In genomic region chr19:18712153-18712865, GRCm38 (mm10) we compare ENCODE assay signal across 8 mouse cellular contexts. TPM values are rescaled to one million over a fixed set of nuclear protein-coding genes. Genes with fewer than 3 reads are reported as not detected.
A peak's percentile ranks its signal among the peaks of the same experiment; 100 is the strongest.
DNase-seq lines count a peak whose midpoint lies in the region; ATAC-seq and TF ChIP-seq lines count a peak whose summit lies in the region.

No protein-coding gene starts in this region.

- no peak for TF ChIP-seq CTCF in stomach, postnatal 0 days (IDR thresholded peaks at IDR 0.05; ENCODE audit: low read depth)

- WGBS in liver, embryonic 11.5 days: 40% methylated on average over 16 of the region's 16 CpGs
- 43% methylated on average over 16 of the region's 16 CpGs for WGBS in stomach, postnatal 0 days

- peaks cover 20% of the 10 kb centered on the region; the same call in 1 of the 2 replicates for H3K4me1 ChIP-seq in liver, embryonic 11.5 days (replicated peaks; ENCODE audit: control insufficient read depth, insufficient read depth, low read length)
- no peaks in the 10 kb centered on the region; the same call in 1 of the 2 replicates for H3K4me1 ChIP-seq in stomach, postnatal 0 days (replicated peaks; ENCODE audit: control insufficient read depth, insufficient read depth)

- no peaks in the 10 kb centered on the region for H3K9me3 ChIP-seq in liver, embryonic 11.5 days (ENCODE audit: control insufficient read depth, low read length)
- H3K9me3 ChIP-seq in stomach, postnatal 0 days (ENCODE audit: control insufficient read depth, low read length): no peaks in the 10 kb centered on the region

- peak overlapping the region; percentile 84 for H3K4me2 ChIP-seq in liver, embryonic 11.5 days
- H3K4me2 ChIP-seq in stomach, postnatal 0 days (replicated peaks; ENCODE audit: low read depth): peak overlapping the region; percentile 60

- DNase-seq in embryo, embryonic 10.5 days (ENCODE audit: low spot score): peak; percentile 8
- no peak for DNase-seq in embryo, embryonic 10 days (ENCODE audit: low spot score)
- DNase-seq in thymus, postnatal 4 days: peak; percentile 17
- no peak for DNase-seq in thymus, postnatal 36 days
- DNase-seq in liver, embryonic 11.5 days (ENCODE audit: low spot score): no peak
- DNase-seq in stomach, postnatal 0 days (ENCODE audit: low spot score): peak; percentile 18
- no peak for DNase-seq in right cerebral cortex, postnatal 14 days
- DNase-seq in layer of hippocampus, adult 18-20 months (ENCODE audit: low spot score in 2 of 2): no peak

- peak overlapping the region; percentile 97 for H3K4me3 ChIP-seq in liver, embryonic 11.5 days (ENCODE audit: low read depth, low read length)
- peak overlapping the region; percentile 75 for H3K4me3 ChIP-seq in stomach, postnatal 0 days (ENCODE audit: low read depth, low read length)

- H3K27ac ChIP-seq in liver, embryonic 11.5 days (ENCODE audit: low read depth, low read length): peak overlapping the region; percentile 98
- peak overlapping the region; percentile 96 for H3K27ac ChIP-seq in stomach, postnatal 0 days (replicated peaks)

- H3K27me3 ChIP-seq in liver, embryonic 11.5 days (replicated peaks; ENCODE audit: control insufficient read depth, insufficient read depth, low read length): no peaks in the 10 kb centered on the region
- no peaks in the 10 kb centered on the region for H3K27me3 ChIP-seq in stomach, postnatal 0 days (ENCODE audit: control insufficient read depth, insufficient read depth, low read length)

- TF ChIP-seq EP300 in stomach, postnatal 0 days (optimal IDR thresholded peaks at IDR 0.05): no peak

- ATAC-seq in liver, embryonic 11.5 days (replicated peaks; ENCODE audit: low FRiP score): no peak
- ATAC-seq in stomach, postnatal 0 days (ENCODE audit: low FRiP score, low TSS enrichment): no peak

- peaks cover 2% of the 10 kb centered on the region; the same call in 1 of the 2 replicates for H3K36me3 ChIP-seq in liver, embryonic 11.5 days (ENCODE audit: control insufficient read depth, insufficient read depth, low read length)
- H3K36me3 ChIP-seq in stomach, postnatal 0 days (ENCODE audit: control insufficient read depth, insufficient read depth, low read length): no peaks in the 10 kb centered on the region

- peak overlapping the region; percentile 87 for H3K9ac ChIP-seq in liver, embryonic 11.5 days (ENCODE audit: low read depth, low read length)
- peak overlapping the region; percentile 82 for H3K9ac ChIP-seq in stomach, postnatal 0 days (ENCODE audit: low read length)

RNA-seq across cellular contexts. Expression of gene D030056L22Rik, which starts 0.7 kb away (rescaled TPM):
- polyA plus RNA-seq in liver, embryonic 11.5 days (2014; fragmentation: Nextera tagmentation; extraction: Ambion mirVana): 53.3 and 56.5 TPM in 2 replicates
- polyA plus RNA-seq in stomach, postnatal 0 days (2015; fragmentation: Nextera tagmentation; extraction: Ambion mirVana): 11.4 and 12.8 TPM in 2 replicates
- total RNA-seq in layer of hippocampus, adult 18-20 months (2021): 10 to 100 TPM; 23.6 to 24.1 TPM

RNA-seq across cellular contexts. Expression of gene Trpm6, which starts 37.5 kb away (rescaled TPM):
- polyA plus RNA-seq in liver, embryonic 11.5 days (2014; fragmentation: Nextera tagmentation; extraction: Ambion mirVana): 0.15 TPM in 1 of 2 replicates, not detected in the other
- polyA plus RNA-seq in stomach, postnatal 0 days (2015; fragmentation: Nextera tagmentation; extraction: Ambion mirVana): 0.01 and 0.05 TPM in 2 replicates
- under 1 TPM; 0.15 to 0.30 TPM for total RNA-seq in layer of hippocampus, adult 18-20 months (2021)

RNA-seq across cellular contexts. Expression of gene Carnmt1, which starts 41.7 kb away (rescaled TPM):
- polyA plus RNA-seq in liver, embryonic 11.5 days (2014; fragmentation: Nextera tagmentation; extraction: Ambion mirVana): 44.7 and 45.1 TPM in 2 replicates
- polyA plus RNA-seq in stomach, postnatal 0 days (2015; fragmentation: Nextera tagmentation; extraction: Ambion mirVana): 18.4 and 18.6 TPM in 2 replicates
- 10 to 100 TPM; 11.0 to 11.6 TPM for total RNA-seq in layer of hippocampus, adult 18-20 months (2021)

Comparison
In these comparisons a context has a peak if more than half of its experiments do, and no peak if none do; other contexts are left out.
1. DNase-seq: peak in embryo, embryonic 10.5 days (single experiment), thymus, postnatal 4 days (single experiment) and stomach, postnatal 0 days (single experiment); none in embryo, embryonic 10 days (single experiment), thymus, postnatal 36 days (0 of 2), liver, embryonic 11.5 days (single experiment), right cerebral cortex, postnatal 14 days (single experiment) and layer of hippocampus, adult 18-20 months (0 of 2).